Mouse (Mus musculus) ES-E14 (cell line): ENCODE data around the gene Phlda3. TPM values are rescaled to one million over a fixed set of nuclear protein-coding genes. Genes with fewer than 3 reads are reported as not detected.

Source experiments
- DNase-seq: peaks from one replicate; pipeline ENCODE4 v3.0.0-alpha.2; 2013; ENCODE audit warnings: low read depth, low spot score
- H3K27ac ChIP-seq: 2 replicates; pipeline ENCODE4 v1.5.1; 2012; ENCODE audit warnings: low read depth, mild to moderate bottlenecking, low read length, moderate library complexity, mixed read lengths; ENCODE audit not compliant: poor library complexity, insufficient read depth, severe bottlenecking
- H3K36me3 ChIP-seq: 2 replicates; pipeline ENCODE4 v1.6.1; 2012; ENCODE audit warnings: mild to moderate bottlenecking, low read length, moderate library complexity, mixed read lengths; ENCODE audit not compliant: control insufficient read depth, poor library complexity, insufficient read depth, severe bottlenecking
- H3K4me1 ChIP-seq, 2 experiments: fragments of 150-350 bp in 1 of 2; sonication (generic) in 1 of 2; 2 replicates each; pipeline ENCODE4 v1.6.1; 2012; ENCODE audit warnings: low read length in 2 of 2, mild to moderate bottlenecking in 1 of 2, mixed read lengths in 1 of 2; ENCODE audit not compliant: control insufficient read depth in 2 of 2, insufficient read depth in 2 of 2, poor library complexity in 1 of 2
- H3K4me3 ChIP-seq, 2 experiments: fragments of 150-350 bp in 1 of 2; sonication (generic) in 1 of 2; 2 replicates each; pipeline ENCODE4 v1.5.1; 2012; ENCODE audit warnings: low read length in 2 of 2, low read depth in 1 of 2, mild to moderate bottlenecking in 1 of 2, mixed read lengths in 1 of 2; ENCODE audit not compliant: insufficient read depth in 1 of 2, poor library complexity in 1 of 2, severe bottlenecking in 1 of 2
- H3K9ac ChIP-seq: 2 replicates; pipeline ENCODE4 v1.6.1; 2012; ENCODE audit warnings: low read depth, mild to moderate bottlenecking, low read length, mixed read lengths; ENCODE audit not compliant: poor library complexity, insufficient read depth, severe bottlenecking
- H3K9me3 ChIP-seq: fragments of 150-350 bp; sonication (generic); 2 replicates; pipeline ENCODE4 v1.6.1; 2012; ENCODE audit warnings: low read depth, mild to moderate bottlenecking, low read length; ENCODE audit not compliant: control insufficient read depth, insufficient read depth
- CHD2 ChIP-seq: IDR thresholded peaks from 2 replicates; pipeline ENCODE4 v1.6.1; 2014; ENCODE audit warnings: mild to moderate bottlenecking, low read depth, low read length, inconsistent platforms
- HCFC1 ChIP-seq: IDR thresholded peaks from 2 replicates; pipeline ENCODE4 v1.6.1; 2012; ENCODE audit warnings: low read length, inconsistent platforms, borderline replicate concordance; ENCODE audit not compliant: insufficient read depth
- MAFK ChIP-seq: IDR thresholded peaks from 2 replicates; pipeline ENCODE4 v1.6.1; 2014; ENCODE audit warnings: mild to moderate bottlenecking, low read depth, low read length, inconsistent platforms; ENCODE audit not compliant: insufficient read depth
- ZC3H11A ChIP-seq: IDR thresholded peaks from 2 replicates; pipeline ENCODE4 v1.6.1; 2012; ENCODE audit warnings: low read depth, mild to moderate bottlenecking, inconsistent platforms, low read length, borderline replicate concordance
- ZNF384 ChIP-seq: IDR thresholded peaks from 2 replicates; pipeline ENCODE4 v1.6.1; 2012; ENCODE audit warnings: low read depth, low read length, inconsistent platforms
- in situ Hi-C, 2 experiments: fragments of 600-800 bp; cut with MboI; formaldehyde crosslinking; loops; one replicate each; pipeline ENCODE4 v1.15.1; 2025; ENCODE audit warnings: low sequenced_read_pairs in 2 of 2, inconsistent platforms in 1 of 2; ENCODE audit not compliant: unreplicated experiment in 2 of 2
- total RNA-seq: library from RNA; depleted of rRNA; stranded (reverse); fragments of 300-350 nt; gene quantifications from 2 replicates; pipeline ENCODE4 v1.2.3, GENCODE M21; 2012

Phlda3 gene
- total RNA-seq, 1 experiment = 70.7 TPM

DNA sequence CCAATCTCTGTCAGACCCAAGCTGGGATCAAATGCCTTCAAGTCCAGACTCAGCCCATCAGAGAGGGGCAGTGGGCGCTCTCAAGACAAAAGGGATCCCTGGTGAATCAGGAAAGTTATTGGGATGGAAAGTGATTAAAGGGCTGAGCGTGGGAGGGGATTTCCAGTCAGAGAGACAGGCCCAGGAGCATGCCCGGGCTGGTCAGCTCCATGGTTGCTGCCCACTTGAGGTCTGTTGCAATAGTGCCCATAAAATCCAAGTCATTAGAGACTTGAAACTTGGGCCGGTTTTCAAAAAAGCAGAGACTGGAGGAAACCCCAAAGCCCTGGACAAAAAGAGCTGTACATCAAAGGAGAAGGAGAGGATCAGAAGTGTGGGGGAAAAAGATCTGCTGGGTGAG lies 6.2 kb upstream of the Phlda3 start:
- no peak for DNase-seq
- Histone ChIP-seq H3K4me3 (no peak overlapping the region), H3K9ac (no peak overlapping the region; the same call in 1 of the 2 replicates), H3K4me1 (peaks cover 6 to 11% of the 10 kb centered on the region in 2 experiments), H3K9me3 (no peaks in the 10 kb centered on the region), H3K27ac (no peak overlapping the region), H3K36me3 (no peaks in the 10 kb centered on the region)
- no peak for TF ChIP-seq ZC3H11A
- no peak for TF ChIP-seq MAFK
- no peak for TF ChIP-seq ZNF384
- no peak for TF ChIP-seq HCFC1
- no peak for TF ChIP-seq CHD2
- in situ Hi-C loops = no loop called here

DNA sequence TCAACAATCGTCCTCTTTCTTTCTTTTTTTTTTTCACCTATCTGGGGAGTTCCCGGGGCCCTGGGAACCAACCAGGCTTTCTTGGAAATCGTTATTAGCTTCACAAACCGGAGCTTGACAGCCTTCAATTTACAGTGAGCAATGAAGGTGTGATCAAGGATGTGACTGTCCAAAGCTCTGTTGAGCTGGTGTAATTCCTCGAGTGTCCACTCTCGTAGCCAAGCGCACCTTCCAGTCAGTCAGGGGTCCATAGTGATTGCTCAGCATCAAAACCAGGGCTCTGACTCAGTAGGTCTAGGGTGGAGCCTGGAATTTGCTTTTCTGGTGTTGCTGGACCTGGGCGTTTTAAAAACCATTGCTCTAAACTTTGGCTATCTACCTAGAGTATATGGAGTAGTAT lies 5.7 kb upstream of the Phlda3 start:
- no peak overlapping the region for H3K9ac ChIP-seq
- peak; percentile 69; the same call in 1 of the 2 replicates for TF ChIP-seq MAFK
- TF ChIP-seq HCFC1 = no peak
- H3K27ac ChIP-seq = no peak overlapping the region
- no peaks in the 10 kb centered on the region for H3K36me3 ChIP-seq
- H3K4me1 ChIP-seq = peaks cover 6 to 10% of the 10 kb centered on the region in 2 experiments
- no peak for DNase-seq
- H3K9me3 ChIP-seq = no peaks in the 10 kb centered on the region
- in situ Hi-C loops = no loop called here
- H3K4me3 ChIP-seq = no peak overlapping the region

DNA sequence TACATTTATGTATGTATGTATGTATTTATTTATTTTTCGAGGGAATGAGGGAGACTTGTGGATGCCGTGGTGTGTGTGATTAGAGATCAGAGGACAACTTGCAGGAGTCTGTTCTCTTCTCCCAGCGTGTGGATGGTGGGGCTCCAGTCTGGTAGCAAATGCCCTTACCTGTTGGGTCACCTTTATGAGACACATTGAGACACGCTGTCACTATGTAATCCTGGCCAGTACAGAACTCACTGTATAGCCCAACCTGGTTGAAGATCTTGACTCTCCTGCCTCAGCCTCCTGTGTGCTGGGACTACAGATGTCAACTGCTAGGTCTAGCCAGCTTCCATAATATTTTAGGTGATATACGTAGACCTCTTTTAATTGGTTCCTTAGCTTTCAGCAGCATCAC lies 4.2 kb upstream of the Phlda3 start:
- Histone ChIP-seq H3K36me3 (no peaks in the 10 kb centered on the region), H3K4me1 (peaks cover 8 to 13% of the 10 kb centered on the region in 2 experiments), H3K9ac (no peak overlapping the region), H3K27ac (no peak overlapping the region), H3K9me3 (no peaks in the 10 kb centered on the region), H3K4me3 (no peak overlapping the region)
- in situ Hi-C loops = no loop called here
- DNase-seq = no peak
- TF ChIP-seq CHD2 (no peak), ZNF384 (no peak), MAFK (no peak), ZC3H11A (no peak), HCFC1 (no peak)

DNA sequence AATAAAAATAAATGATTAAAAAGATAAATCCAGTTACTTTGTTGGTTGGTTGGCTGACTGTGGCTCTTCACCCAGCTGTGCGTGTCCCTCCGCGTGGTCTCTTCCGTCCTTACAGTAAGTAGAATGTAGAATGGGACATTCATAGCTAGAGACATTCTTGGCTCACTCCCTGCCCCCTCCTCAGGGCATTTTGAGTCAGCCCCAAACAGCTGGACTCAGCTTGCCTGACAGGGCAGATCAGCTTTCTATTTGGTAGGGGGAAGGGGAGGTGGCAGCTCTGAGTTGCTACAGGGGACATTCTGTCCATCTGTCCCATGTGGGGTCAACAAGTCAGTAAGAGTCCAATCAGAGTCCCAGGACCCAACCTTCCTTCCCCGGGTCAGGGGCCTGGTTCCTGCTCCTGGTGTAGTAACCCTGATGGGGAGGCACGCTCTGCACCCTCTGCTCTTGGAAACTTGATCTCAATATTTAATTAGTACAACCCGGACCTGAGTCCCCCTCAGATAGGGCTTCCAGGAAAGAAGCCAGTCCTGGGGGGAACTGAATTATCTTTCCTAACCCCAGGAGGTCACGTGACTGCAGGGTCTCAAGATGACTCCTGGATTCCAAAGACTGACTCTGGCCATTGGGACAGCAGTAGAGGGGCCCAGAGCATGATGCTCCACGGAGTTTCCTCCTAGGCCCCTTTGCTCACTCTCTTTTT lies 2.3 kb upstream of the Phlda3 start:
- Histone ChIP-seq H3K9me3 (no peaks in the 10 kb centered on the region), H3K4me3 (no peak overlapping the region), H3K9ac (no peak overlapping the region), H3K36me3 (peaks cover 6% of the 10 kb centered on the region), H3K27ac (no peak overlapping the region), H3K4me1 (peaks cover 8 to 17% of the 10 kb centered on the region in 2 experiments)
- in situ Hi-C loops = no loop called here
- no peak for DNase-seq
- TF ChIP-seq ZC3H11A = no peak
- no peak for TF ChIP-seq ZNF384
- TF ChIP-seq HCFC1 = no peak

DNA sequence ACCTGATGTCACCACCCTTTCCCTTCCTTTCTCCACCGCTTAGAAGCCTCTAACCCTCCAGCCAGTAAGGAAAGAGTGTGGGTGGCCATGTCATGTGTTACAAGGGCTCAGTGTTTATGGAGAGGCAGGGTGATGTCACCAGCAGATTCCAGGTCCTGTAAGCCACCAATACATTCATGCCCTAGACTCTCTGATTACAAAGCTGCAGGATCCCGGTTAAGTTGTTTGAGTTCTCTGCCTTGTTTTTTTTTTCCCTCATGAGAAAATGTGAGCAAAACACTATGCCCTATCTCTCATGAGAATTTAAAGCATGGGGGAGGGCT lies 1.8 kb upstream of the Phlda3 start:
- no peak overlapping the region for H3K4me3 ChIP-seq
- H3K27ac ChIP-seq = no peak overlapping the region
- H3K36me3 ChIP-seq = peaks cover 11% of the 10 kb centered on the region
- no peak for TF ChIP-seq HCFC1
- no peak for TF ChIP-seq ZNF384
- no peak for TF ChIP-seq MAFK
- no peak for TF ChIP-seq ZC3H11A
- TF ChIP-seq CHD2 = no peak
- H3K9me3 ChIP-seq = no peaks in the 10 kb centered on the region
- no peak overlapping the region for H3K9ac ChIP-seq
- no peak for DNase-seq
- in situ Hi-C loops = no loop called here
- peaks cover 8 to 17% of the 10 kb centered on the region in 2 experiments for H3K4me1 ChIP-seq
